Mouse (Mus musculus) heart, postnatal 0 days (tissue): ENCODE measurements around the gene Abcb11.

Experiments used
- CTCF ChIP-seq: IDR thresholded peaks from 2 replicates; pipeline ENCODE4 v1.5.1; 2016; ENCODE audit warnings: antibody characterized with exemption, control low read depth, low read depth
- EP300 ChIP-seq: IDR thresholded peaks from 2 replicates; pipeline ENCODE4 v1.6.1; 2016; ENCODE audit warnings: antibody characterized with exemption, low read depth

- no peak for TF ChIP-seq CTCF
- no peak for TF ChIP-seq EP300
Observed at GRCm38 (mm10) chr2:69328509-69329163, 13.8 kb downstream of the Abcb11 start.
